Mouse (Mus musculus) kidney, adult 2 months (tissue): ENCODE measurements around the gene Zfp879. TPM values are rescaled to one million over a fixed set of nuclear protein-coding genes. Genes with fewer than 3 reads are reported as not detected.

Experiments
- DNase-seq: peaks from one replicate; pipeline ENCODE4 v3.0.0; 2021
- H3K27ac ChIP-seq: fragments of 200-500 bp; 2 replicates; pipeline ENCODE4 v1.5.1; 2012; ENCODE audit warnings: low read depth, low read length, control low read depth, inconsistent platforms; ENCODE audit not compliant: insufficient read depth
- H3K27me3 ChIP-seq: fragments of 200-500 bp; replicated peaks from 2 replicates; pipeline ENCODE4 v1.6.1; 2012; ENCODE audit warnings: mild to moderate bottlenecking, moderate library complexity, low read length, inconsistent platforms; ENCODE audit not compliant: control insufficient read depth, insufficient read depth
- H3K36me3 ChIP-seq: fragments of 200-500 bp; 2 replicates; pipeline ENCODE4 v1.6.1; 2012; ENCODE audit warnings: mild to moderate bottlenecking, moderate library complexity, low read length, inconsistent platforms; ENCODE audit not compliant: control insufficient read depth, insufficient read depth
- H3K4me1 ChIP-seq: fragments of 200-500 bp; 2 replicates; pipeline ENCODE4 v1.6.1; 2011; ENCODE audit warnings: low read length; ENCODE audit not compliant: control insufficient read depth, insufficient read depth
- H3K4me3 ChIP-seq: fragments of 200-500 bp; 2 replicates; pipeline ENCODE4 v1.5.1; 2011; ENCODE audit warnings: mild to moderate bottlenecking, low read depth, low read length, control low read depth; ENCODE audit not compliant: insufficient read depth
- CTCF ChIP-seq: fragments of 200-500 bp; conservative IDR thresholded peaks from 2 replicates; pipeline ENCODE4 v1.5.1; 2011; ENCODE audit warnings: low read depth, mild to moderate bottlenecking, control low read depth, low read length, moderate library complexity, mixed read lengths; ENCODE audit not compliant: insufficient read depth, insufficient read length
- POLR2A ChIP-seq: fragments of 200-500 bp; IDR thresholded peaks from one replicate; pipeline ENCODE4 v1.6.1; 2011; ENCODE audit warnings: low read depth, low read length, control low read depth
- WGBS: fragments of 180-500 bp; shearing (Covaris S2); methylation state at CpG from one replicate; pipeline ENCODE4 v1.1.7; 2018; 5-methylcytosine and 5-hydroxymethylcytosine counted together
- polyA plus RNA-seq: library from polyadenylated mRNA; depleted of rRNA; stranded (reverse); fragments of >200 nt; gene quantifications from 2 replicates; pipeline ENCODE4 v1.2.3, GENCODE M21; 2012; rRNA removed

Zfp879 gene
- 0.58 and 0.64 TPM in 2 replicates for polyA plus RNA-seq

DNA sequence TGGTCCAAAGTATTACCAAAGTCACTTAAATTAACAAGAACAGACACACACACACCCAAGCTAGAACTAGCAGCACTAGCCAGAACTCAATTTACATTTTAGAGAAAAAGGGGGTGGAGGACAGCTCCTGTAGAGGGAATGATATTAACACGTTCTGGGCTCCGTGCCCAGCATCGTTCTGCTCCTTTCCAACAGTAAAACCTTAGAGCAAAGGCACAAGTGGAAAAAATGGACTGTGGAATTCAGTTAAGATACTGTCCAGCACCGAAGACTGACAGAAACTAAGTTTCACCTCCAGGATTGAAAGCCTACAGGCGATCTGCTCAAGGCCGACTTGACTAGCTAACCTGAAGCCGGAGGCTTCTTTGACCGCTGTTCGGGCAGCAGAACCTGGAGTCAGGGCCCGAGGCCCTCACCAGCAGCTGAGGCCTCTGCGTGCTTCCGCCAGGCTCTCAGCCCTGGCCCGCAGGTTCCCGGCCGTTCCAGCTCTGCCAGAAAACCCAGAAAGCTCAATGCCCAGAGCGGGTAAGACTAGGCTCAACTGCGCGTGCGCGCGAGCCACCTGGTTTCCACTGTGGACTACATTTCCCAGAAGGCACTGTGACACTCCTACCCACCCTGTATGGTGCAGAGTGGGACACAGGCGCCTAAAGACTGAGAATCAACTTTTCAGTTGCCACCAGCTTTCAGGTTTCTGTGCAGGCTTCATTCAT is at the start of gene Zfp879:
TSS of gene Zfp879 (minus strand) at position 530 of the 713 bp plus-strand sequence.
- Histone ChIP-seq H3K36me3 (no peaks in the 10 kb centered on the region), H3K4me3 (peak within 1 kb of the TSS; percentile 56), H3K27ac (peak within 1 kb of the TSS; percentile 77), H3K27me3 (no peaks in the 10 kb centered on the region), H3K4me1 (peaks cover 6% of the 10 kb centered on the region; the same call in 1 of the 2 replicates)
- WGBS = 12% methylated on average over 22 of the region's 22 CpGs
- TF ChIP-seq CTCF = no peak
- TF ChIP-seq POLR2A = peak; percentile 36
- peak; percentile 97 for DNase-seq

DNA sequence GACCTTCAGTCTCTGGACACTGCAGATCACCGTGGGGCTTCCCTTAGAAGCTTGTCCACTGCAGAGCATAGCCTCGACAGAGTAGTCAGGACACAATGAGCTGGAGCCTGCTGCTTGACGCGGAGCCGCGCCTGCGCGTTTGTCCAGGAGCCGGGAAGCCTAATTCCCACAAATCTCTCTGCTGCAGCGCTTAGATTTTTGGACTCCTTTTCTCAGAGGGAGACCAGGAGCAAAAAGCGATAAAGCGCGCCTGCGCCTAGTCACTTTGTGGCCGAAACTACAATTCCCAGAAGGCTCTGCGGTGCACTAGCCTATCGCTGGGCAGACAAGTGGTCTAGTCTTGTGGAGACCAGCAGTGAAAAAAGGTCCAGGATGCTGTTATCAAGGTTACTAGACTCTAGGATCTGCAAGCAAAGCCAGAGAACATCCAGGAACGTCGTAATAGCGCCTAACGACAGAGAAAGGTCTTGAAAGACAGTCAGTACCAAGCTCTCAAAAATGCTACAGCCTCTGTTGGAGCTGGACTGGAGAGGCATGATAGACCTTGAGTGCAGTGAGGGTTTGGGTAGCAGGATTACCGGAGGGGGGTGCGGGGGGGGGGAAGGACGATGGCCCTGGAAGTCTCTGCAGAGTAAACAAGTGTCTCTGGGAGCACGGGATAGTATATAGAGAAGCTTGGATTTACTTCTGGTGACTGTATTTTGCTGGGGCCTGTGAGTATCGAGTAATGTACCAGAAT is 46.2 kb upstream of the Zfp879 start, which contains the start of gene Zfp454:
TSS of gene Zfp454 (minus strand) at position 262 of the 739 bp plus-strand sequence.
- 7% methylated on average over 26 of the region's 26 CpGs for WGBS
- peak; percentile 94 for DNase-seq

DNA sequence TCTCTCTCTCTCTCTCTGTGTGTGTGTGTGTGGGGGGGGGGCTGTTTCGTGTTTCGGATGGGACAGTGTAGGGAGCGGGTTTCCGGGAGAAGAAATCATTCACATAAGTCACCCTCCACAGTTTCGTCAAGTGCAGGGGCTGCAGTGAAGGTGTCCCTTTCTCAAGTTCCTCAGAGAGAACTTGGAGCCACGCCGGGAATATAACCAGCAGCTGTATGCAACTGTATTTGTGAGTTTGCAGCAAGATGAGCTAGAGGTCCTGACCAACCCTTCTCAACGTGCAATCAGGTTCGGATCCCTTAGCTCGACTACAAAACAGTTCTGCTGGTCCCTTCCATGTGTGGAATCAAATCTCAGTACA is 45.6 kb upstream of the Zfp879 start:
- H3K4me3 ChIP-seq = peak overlapping the region; percentile 47
- no peaks in the 10 kb centered on the region for H3K36me3 ChIP-seq
- 14% methylated on average over 10 of the region's 10 CpGs for WGBS
- no peak overlapping the region for H3K27ac ChIP-seq
- DNase-seq = no peak
- TF ChIP-seq CTCF = no peak
- no peak for TF ChIP-seq POLR2A
- H3K4me1 ChIP-seq = no peaks in the 10 kb centered on the region
- no peaks in the 10 kb centered on the region for H3K27me3 ChIP-seq

More for the DNA sequence above, 46.2 kb upstream of the Zfp879 start, which contains the start of gene Zfp454:
- Histone ChIP-seq H3K27me3 (no peaks in the 10 kb centered on the region), H3K4me1 (no peaks in the 10 kb centered on the region), H3K4me3 (peak within 1 kb of the TSS; percentile 47), H3K36me3 (no peaks in the 10 kb centered on the region), H3K27ac (no peak within 1 kb of the TSS)
- no peak for TF ChIP-seq CTCF
- peak; percentile 11 for TF ChIP-seq POLR2A

DNA sequence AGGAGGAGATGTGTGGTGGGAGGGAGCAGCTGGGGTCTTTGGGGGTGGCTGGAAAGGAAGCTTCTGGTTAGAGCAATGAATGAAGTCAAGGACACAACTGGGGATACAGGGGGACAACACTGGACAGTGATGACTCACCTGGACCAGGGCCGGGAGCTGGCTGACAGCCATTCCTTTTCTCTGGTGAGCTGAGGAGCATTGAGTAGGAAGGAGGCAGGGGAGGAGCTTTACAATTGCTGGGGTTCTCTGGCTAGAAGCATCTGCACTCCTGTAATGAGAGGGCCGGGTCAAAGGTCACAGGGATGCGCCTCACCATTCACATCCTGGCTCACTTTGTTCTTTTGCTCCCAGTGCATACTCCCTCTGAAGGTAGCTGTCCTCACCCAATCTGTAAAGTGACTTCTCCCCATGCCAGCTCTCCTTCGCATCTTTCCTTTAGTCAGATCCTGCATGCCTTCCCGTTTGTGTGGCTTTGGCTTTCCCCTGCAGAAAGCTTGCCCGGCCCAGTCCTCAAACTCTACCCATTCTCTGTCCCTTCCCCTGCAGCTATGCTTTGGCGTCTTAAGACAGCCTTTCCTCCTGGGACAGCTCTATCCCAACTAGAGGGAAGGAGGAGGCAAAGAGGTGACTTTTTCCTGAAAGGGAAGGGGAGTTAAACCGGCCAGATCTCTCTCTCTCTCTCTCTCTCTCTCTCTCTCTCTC is 45.0 kb upstream of the Zfp879 start:
- WGBS = 42% methylated on average over 8 of the region's 8 CpGs

DNA sequence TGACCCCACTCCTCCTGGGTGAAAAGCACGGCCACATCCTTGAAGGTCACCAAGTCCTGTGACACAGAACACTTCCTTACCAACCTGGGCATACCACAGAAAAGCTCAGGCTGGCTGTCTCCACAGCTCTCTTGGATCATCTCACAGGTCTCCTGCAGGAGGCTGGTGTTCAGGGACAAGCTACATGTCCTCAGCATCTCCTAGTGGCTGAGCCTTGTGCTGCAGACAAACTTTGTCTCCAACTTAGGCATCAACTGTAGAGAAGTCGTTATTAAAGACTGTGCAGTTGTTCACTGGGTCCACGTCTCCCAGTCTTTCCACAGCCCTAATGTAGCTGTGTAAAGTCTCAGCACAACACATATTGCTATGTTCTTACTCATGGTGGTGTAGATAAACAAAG is 42.4 kb upstream of the Zfp879 start:
- Histone ChIP-seq H3K4me1 (no peaks in the 10 kb centered on the region), H3K4me3 (no peak overlapping the region), H3K36me3 (peaks cover 3% of the 10 kb centered on the region; the same call in 1 of the 2 replicates), H3K27me3 (no peaks in the 10 kb centered on the region), H3K27ac (no peak overlapping the region)
- WGBS = 75% methylated on average over 3 of the region's 3 CpGs
- no peak for DNase-seq
- TF ChIP-seq POLR2A = no peak
- TF ChIP-seq CTCF = 0 out of 2 replicates have a peak, but pooled peaks have one; percentile 10

More for the DNA sequence above, 45.0 kb upstream of the Zfp879 start:
- H3K4me1 ChIP-seq = no peaks in the 10 kb centered on the region
- peak; percentile 12 for DNase-seq
- no peaks in the 10 kb centered on the region for H3K36me3 ChIP-seq
- H3K27me3 ChIP-seq = no peaks in the 10 kb centered on the region
- TF ChIP-seq POLR2A = no peak
- no peak for TF ChIP-seq CTCF
- H3K27ac ChIP-seq = no peak overlapping the region
- no peak overlapping the region for H3K4me3 ChIP-seq

DNA sequence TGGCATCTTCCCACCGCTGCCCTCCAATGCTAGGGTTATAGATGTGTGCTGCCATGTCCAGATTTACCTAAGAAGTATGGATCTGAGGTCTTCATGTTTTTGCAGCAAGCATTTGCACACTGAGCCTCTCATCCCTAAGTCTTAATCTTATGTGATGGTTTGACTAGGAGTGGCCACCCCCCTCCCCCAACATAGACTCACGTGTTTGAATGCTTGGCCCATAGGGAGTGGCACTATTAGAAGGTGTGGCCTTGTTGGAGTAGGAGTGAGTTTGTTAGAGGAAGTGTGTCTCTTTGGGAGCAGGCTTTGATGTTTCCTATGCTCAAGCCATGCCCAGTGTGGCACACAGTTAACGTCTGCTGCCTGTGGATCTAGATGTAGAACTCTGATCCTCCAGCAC is 37.3 kb upstream of the Zfp879 start:
- no peak for DNase-seq
- no peaks in the 10 kb centered on the region for H3K27me3 ChIP-seq
- H3K27ac ChIP-seq = no peak overlapping the region
- 92% methylated on average over 3 of the region's 3 CpGs for WGBS
- H3K4me1 ChIP-seq = no peaks in the 10 kb centered on the region
- H3K36me3 ChIP-seq = peaks cover 3% of the 10 kb centered on the region
- no peak for TF ChIP-seq CTCF
- no peak for TF ChIP-seq POLR2A
- no peak overlapping the region for H3K4me3 ChIP-seq
